Mouse (Mus musculus) cerebellum, postnatal 36 days (tissue): ENCODE results near the gene Rfesd.
A peak's percentile ranks its signal among the peaks of the same experiment; 100 is the strongest.

Source experiments
- DNase-seq, 2 experiments: peaks; one replicate each; pipeline ENCODE4 v3.0.0; 2021 to 2022; ENCODE audit warnings: mixed read lengths in 2 of 2

Gene Rfesd

DNA sequence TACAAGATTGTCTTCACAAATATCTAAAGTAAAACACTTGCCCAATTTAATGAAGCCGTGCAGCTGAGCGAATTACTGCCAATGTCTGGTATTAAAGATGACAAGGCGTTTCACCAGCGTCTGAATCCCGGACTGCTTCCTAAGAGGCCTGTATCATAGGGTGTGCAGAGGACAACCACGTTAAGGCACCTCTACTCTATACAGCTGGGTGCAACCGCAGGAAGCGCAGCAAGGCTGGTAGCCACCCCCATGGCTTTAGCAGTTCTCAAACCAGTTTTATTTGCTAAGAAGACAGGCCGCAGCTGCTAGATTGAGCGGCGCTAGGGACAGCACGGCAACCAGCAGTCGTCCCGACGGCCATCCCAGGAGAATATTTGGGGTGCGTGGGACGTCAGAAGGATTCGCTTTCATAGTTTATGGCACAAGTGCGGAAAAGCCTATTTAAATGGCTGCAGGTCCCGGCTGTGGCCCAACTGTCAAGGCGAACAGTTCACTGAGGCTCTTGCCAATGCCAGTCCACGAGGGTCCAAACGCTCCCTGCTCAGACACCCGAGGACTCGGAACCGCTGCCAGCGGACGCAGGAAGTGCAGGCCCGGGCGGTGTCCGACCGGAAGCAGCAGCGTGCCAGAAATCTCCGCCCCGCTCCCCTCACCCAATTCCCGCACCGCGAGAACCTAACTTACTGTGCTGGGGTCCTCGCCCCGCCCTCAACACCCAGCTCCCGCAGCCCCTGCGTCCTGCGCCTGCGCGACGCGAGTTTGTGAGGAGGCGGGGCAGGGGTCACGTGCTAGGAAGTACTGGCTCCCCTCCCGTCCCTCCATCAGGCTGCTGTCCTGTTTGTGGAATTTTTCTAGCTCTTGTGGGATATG, at the start of gene Rfesd:
Gene Rfesd, minus strand, starts transcription at position 746 of the 870 bp plus-strand sequence.
- DNase-seq, result peak; percentile 91 to 95

DNA sequence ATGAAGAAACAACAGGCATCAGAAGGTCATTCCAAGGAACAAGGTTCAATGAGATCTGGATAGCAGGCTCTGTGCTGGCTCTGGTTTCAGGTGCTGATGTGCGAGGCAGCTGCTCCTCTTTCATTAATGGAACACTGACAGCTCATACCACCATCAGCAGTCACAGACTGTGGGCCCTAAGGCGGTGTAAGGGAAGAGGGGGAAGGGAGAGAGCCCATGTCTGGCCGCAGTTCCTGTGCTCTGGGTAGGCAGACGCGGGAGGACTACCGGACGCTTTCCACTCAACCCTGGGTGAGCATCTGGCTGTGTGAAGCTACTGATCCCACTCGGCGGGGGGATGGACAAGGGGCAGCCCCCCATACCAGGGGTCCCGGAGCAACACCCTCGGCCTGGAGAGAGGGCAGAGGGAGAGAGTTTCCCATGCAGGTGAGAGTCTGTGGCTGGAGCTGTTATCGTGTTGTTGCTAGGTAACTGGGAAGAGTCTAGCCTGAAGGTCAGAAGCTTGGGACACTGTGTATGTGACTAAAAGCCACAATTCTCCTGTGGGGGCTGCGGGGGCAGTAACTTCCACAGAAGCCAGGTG, 45.9 kb upstream of the Rfesd start:
- DNase-seq, result no peak

DNA sequence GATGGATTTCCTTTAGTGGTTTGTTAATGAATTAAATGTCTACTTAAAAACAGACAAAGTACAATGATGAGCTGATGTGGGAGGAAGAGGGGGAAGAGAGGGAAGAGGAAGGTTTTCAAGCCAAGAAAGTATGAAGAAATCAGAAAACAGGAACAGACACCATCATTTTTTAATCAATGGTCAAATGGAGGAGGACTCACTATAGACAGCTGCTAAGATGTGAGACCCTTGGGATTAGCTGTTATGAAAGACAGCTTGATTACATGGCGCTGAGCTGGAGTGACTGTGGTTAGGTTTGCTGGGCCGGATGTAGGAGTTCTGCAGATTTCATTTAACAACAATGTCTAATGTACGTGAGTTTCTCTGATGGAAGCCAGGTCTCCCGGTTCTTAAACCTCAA, 45.0 kb upstream of the Rfesd start:
- no peak for DNase-seq

DNA sequence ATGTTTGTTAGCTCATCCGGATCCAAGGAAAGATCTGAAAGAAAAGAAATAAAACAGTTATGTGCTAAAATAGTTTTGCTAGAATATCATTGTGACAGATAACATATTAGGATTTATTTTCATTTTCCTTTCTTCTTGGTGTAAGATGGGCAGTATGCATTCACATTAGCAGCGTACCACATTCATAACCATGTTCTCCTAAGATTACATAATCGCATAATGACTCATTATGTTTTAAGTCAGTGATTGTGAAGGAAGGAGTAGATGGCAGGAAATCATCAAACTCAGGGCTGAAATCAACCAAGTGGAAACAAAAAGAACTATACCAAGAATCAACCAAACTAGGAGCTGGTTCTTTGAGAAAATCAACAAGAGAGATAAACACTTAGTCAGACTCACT, 44.0 kb upstream of the Rfesd start:
- no peak for DNase-seq

DNA sequence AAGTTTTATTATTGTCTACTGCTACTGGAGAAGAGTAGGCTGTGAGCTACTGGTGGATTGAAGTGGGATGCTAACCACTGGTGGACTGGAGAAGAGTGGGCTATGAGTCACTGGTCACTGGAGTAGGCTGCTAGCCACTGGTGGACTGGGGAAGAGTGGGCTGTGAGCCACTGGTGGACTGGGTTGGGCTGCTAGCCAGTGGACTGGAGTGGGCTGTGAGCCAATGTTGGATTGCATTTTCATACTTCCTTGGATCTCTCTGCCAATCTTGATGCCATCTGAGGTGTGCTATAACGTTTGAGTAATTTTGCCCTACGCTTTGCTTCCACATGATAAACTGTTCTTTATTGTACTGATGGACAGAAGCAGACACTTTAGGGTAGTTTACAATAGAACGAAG, 43.6 kb upstream of the Rfesd start:
- no peak for DNase-seq

DNA sequence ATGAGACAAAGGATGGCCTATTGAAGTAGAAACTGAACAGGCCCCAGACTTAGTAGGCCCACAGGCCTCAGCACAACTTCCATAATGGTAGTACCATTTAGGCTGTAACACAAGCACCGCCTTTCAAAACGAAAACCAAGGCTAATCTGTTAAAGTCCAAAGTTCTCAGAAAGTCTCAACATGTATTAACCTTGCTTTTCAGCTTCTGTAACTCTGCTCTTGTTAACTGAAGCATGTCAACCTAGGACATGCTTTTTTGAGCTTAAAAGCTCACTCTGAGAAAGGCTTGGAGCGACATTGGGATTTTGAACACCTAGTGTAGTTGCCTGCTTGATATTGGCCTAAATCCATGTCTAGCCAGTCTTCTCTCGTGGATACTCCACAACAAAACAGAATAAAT, 41.1 kb upstream of the Rfesd start:
- no peak for DNase-seq

DNA sequence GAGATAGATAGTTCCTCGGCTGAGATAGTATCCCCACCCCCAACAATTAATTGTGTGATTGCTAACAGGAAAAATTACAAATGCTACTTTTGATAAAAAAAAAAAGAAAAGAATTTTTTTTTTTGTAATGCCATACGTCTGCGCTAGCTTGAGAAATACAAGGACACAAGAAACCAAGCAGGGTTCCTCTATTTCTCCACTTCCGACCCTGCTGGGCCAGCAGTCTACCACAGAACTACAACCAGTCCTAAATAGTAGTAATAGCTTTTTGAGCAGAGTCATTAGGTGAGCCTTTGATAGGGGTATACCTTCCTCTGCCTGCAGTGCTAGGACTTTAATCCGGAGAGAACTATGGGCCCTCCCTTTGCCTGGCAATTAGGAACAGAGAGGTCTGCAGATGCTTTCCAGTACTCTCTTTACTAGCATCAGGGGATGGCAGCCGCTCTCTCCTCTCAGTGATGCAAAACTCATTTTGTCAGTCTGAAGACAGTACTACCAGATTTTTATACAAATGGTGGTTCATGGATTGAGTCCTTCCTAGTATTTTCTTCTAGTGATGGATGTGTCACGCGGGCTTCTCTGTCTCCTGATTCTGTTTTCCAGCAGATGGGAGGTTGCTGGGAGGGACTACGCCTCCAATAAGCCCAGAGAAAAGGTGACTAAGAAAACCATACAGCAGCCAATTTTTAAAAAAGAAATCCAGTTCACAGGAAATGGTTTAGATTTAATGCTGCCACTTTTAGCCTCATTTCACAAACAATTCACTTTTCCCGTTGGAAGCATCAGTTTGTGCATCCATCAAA, 38.9 kb upstream of the Rfesd start:
- no peak for DNase-seq

DNA sequence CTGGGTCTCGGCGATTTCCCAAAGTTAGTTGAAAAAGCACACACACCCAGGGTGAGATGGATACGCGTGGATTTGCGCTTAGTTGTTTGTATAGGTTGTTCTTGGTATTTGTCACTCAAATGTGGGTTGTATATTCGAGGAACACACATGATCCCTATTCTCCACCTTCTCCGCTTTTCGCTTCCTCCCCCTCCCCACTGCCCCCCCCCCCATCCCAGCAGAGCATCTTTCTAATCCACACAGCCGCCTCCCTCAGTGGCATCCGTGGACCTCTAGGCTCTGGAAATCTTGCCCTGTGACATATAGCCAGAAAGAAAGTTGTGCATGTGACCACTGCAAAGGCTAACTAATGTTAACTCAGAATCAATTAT, 38.4 kb upstream of the Rfesd start, which contains the start of gene Gpr150:
Gene Gpr150, minus strand, starts transcription at position 101 of the 371 bp plus-strand sequence.
- no peak for DNase-seq

DNA sequence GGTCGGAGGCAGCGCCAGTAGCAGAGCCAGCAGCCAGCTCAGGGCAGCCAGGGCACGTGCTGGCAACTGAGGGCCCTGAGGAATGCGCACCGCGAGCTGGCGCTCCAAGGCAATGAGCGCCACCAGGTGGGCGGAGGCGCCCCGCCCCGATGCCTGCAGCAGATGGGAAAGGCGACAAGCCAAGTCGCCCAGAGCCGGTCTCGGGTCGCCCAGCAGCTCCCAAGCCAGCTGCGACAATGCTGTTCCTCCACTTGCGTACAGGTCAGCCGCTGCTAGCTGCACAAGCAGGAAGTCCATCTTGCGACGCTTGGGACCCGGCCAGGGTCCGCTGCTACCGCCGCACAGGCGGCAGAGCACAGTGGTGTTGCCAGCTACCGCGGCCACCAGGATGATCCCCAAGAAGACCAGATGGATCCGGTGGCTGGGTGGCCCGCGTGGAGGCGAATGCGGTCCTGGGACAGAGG, 37.8 kb upstream of the Rfesd start:
- DNase-seq, result peak; percentile 84 to 85

DNA sequence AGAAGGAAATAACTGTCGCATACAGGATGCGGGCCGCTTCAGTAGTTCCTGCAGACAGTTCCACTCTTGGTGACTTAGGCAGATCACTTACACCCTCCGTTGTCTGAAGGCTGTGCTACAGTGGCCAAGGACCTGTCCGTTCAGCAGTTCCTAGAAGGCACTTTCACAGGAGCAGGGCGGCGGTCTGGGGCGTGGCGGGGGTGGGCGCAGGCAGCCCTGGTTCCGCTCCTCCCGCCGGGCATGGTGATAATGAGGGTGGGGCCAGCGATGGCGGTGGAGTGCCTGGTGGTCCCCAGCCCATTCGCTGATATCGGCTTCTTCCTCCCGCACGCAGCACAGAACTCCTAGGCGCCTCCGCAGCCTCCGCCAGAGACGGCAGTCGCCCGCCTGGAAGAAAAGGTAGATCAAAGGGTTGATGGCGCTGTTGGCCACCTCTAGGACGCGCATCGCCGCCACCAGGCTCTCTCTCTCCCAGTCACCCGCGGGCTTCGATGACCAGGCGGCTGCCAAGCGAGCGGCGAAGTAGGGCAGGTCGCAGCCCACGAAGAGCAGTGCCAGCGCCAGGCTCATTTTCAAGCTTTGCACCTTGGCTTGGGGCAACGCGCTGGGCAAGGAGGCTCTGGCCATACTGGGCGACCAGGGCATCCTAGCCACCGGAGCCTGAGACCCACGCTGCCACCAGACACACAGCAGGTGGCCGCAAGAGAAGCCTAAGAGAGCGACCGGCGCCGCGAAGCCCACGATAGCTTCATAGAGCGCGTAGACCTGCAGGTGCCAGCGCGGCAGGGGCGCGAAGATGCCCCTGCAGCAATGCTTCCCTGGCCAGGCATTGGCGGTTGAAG, 37.1 kb upstream of the Rfesd start:
- DNase-seq, result peak; percentile 69 to 71

DNA sequence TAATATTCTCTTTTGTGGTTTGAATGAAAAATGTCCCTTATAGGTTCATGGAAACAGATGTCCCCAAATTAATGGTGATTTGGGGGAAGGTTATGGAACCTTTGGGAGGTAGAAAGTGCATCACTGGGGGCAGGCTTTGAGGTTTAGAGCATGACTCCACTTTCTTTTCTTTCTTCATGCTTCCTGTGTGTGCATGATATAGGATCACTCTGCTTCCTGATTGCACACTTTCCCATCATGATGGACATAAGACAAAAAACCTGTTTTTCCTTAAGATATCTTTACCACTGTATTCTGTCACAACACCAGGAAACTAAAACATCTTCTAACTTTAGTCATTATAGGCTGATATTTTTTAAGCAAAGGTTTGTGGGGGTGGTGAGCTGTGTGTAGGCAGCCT, 26.5 kb upstream of the Rfesd start:
- DNase-seq, result no peak

DNA sequence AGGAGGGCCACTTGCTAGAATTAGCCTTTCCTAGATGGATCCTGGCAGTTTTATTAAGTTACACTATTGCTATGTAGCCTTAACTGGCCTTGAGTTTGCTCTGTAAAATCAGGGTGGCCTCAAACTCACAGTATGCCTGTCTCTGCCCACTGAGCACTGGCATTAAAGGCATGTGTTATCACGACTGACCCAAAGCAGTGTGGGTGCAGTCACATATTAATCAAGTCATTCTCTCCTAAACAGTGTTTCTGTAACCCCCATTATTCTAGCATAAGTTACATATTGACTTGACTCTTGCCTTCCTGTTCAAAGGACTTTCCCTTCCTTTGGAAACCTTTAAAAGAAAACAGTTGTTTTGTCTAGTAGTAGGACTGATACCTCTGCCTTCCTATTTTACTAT, 23.9 kb upstream of the Rfesd start:
- no peak for DNase-seq

DNA sequence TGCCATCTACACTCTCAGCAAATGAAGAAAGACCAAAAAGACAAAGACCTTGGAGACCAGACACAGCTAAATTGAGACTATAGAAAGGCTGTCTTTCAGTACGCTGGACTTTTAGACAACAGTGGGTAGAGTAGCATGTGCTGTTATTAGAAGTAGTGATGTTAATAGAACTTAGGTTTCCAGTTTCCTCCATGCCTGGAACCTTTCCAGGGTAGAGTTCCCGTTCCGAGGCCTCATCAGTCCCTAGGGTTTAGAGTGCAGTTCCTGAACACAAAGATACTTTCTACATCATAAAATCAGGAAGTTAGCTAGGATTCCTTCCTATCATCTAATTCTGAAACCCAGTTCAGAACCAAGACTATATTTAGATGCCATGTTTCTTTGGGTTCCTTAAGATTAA, 6.1 kb upstream of the Rfesd start:
- DNase-seq, result no peak

DNA sequence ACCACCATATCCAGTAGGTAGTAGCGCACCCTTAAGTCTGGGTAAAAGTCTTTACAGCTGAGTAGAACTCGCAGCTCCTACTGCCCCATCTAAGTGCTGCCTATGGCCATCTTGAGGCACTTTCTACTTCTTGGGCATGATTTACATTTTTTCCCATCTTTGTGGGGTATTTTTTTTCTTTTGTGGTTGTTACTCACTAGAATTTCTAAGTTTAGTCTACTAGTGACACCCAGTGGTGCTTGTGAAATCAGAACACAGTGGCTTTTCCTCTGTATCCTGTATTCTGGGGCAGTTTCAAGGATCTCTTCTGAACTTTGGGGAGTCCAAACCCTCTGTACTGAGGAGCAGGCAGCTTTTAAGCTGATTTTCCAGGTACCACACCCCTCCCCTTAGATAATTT, 3.3 kb upstream of the Rfesd start:
- DNase-seq, result no peak

DNA sequence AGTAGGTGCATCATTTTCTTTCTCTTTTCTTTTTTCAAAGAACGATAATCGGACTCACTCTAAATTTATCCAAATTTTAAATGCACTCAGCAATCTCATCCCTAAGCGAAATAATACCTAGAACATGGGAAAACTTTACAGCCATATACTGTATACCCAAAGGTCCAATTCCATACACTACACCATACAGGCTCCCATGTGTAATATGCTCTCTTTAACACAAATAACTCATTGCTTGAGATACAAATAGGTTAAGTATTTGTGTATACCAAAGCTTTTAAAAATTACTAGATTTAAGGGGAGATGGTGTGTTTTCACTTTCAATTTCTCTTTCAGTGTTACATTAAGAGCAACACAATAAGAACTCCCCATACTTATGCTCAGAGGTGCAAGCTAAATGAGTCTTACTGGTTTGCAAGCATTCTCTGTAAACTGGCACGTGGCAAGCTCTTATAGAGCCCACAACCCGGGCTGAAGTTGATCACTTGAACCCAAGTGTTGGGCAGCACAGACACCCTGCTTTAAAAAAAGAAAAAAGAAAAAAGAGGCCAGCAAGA, 403 bp upstream of the Rfesd start:
- DNase-seq, result no peak

DNA sequence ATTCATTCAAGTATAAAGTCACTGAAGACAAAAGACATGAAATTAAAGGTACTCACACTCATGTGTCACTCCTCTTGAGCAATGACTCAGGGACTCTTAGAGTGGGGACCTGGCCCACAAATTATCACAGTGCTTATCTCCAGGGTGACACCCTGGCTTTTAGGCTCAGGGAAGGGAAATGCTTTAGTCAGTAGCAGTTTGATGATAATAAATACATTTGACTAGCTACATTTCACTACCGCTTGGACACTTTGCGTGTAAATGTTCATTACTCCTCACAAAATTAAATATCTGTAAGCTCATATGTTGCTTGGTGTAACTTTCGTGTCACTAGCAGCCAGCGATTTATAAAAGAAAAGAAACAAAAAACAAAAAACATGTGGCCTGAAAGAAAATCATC, 1.1 kb downstream of the Rfesd start:
- peak in 1 of 2 experiments; percentile 4 for DNase-seq

DNA sequence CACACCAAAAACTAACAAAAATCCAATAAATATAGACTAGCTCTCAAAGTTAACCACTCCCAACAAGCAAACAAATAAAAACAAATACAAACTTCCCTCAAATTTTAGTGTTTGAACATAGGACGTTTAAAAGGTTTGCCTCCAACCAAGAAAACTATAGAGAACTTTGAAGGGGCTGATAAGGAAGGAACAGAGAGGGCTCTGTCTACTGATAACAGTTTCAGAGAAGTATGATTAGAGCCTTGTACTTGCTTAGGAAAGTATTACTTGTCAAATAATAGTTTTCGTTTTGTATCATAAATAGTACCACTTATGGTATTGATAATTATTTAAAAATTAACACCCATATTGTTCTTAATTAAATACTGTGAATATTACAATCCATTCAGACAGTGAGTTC, 4.0 kb downstream of the Rfesd start:
- DNase-seq, result no peak

DNA sequence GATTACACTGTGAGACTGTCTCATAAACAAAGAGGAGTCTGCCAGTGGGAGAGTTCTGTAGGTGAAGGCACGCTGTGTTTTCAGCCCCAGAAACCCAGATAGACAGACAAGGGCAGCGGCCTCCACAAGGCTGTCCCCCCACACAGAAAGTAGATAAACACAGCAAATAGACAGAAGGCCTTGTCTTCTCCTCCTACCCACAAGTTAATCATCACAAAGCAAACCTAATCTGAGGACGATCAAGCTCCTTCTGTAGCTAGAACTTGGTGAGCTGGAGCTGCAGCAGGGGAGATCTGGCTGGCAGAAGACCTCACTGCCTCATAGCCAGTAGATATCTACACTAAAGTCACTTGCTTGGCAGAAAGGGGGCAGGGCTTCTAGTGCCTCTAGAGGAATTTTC, 15.2 kb downstream of the Rfesd start:
- no peak for DNase-seq

DNA sequence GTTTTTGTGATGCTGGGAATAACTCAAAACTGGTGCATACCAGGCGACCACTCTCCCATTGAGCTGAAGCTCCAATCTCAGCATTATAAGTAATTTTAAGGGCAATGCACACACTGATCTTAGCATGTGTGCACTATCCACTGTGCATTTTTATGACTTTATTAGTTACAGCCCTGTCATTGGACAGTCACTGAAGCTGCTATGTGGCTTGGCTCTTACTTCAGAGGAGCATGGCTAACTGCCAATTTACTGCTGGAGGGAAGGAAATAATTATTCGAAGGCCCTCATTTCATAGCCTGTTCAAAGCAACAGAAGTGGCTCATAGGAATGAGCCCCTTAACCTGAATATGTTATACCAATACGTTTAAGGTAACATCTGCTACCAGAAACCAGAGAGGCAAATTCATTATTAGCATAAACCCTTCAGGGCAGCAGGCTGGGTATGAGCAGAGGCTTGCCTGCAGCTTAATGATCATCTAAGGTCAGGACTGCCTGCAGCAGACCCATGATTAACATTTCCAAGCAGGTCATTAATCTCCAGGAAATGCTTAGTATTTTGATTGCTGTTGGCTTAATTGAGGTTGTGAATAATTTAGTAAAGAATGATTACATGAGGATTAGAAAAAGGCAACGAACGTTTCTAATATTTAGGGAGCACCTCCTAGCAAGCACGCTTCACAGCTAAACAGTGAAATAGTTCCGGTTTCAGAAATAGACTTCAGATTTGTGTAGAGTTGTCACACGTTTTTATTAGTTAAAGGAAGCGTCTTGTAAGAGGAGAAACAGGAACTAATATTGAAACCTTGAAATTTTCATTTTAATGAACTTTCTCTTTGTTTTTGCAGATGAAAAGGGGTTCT, 26.1 kb downstream of the Rfesd start:
- no peak for DNase-seq

DNA sequence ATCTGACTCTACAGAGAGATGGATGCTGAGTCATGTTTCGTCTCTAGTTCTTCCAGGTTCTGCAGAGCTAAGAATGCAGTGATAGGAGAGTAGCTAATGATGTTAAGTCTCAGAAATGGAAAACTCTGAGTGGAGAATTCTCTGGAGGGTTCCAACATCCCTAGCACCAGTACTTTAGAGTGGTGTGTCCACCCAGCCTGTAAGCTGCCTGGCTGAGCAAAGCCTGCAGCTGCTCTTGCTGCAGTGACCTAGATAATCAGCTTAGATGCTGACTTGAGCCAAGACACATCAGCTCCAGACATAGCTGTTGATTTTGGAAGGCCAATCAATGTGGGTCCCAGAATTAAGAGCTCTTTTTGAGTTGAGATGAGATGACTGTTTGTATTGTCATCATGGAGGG, 30.4 kb downstream of the Rfesd start:
- no peak for DNase-seq

DNA sequence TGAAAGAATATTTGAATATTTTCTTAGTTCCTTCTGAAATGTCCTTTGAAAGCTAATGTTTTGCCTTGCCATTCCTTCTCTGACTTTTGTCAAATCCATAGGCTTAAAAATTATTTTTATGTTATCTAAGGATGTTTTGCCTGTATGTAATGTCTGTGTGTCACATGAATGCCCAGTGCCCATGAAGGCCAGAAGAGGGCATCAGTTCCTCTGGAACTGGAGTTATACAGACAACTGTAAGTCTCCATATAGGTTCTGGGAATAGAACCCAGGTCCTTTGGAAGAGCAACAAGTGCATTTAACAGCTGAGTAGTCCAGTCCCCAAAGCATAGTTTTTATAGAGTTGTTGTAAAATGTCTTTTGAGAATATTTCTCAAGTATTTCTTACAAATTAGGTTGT, 36.6 kb downstream of the Rfesd start:
- no peak for DNase-seq
